Mouse (Mus musculus): Measurements from ENCODE around the gene Atl1. TPM values are rescaled to one million over a fixed set of nuclear protein-coding genes. Genes with fewer than 3 reads are reported as not detected.

Atl1 gene
- polyA plus RNA-seq, 1 experiment: 0.30 TPM

DNA sequence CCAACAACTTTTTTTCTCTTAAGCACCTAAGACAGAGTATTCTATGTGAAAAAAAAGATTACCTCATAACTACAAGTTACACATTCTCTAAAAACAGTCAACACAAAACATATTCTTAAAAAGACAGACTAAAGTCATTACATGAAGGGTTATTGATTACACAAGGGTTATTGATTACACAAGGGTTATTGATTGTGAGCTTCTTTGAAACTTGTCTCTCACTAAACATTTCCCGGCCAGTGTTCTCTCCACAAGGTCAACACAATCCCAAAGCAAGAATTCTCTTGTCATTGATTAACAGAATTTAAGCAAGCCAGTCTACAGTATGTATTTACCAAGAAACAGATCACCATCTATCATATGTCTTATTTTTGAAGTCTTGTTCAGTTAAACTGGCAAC lies 29.7 kb downstream of the Atl1 start:
- no peak overlapping the region for H3ac ChIP-seq (ENCODE audit: control insufficient read depth, insufficient read length, low read depth)
- TF ChIP-seq FOSL1 (IDR thresholded peaks at IDR 0.05; ENCODE audit: insufficient read depth, low read length, poor library complexity, severe bottlenecking) (no peak), USF1 (IDR thresholded peaks at IDR 0.05; ENCODE audit: low read depth) (no peak), CTCF (IDR thresholded peaks at IDR 0.05; ENCODE audit: control insufficient read depth, insufficient read depth, insufficient read length) (no peak), MYOG (IDR thresholded peaks at IDR 0.05; ENCODE audit: control insufficient read depth, extremely low read depth, insufficient read length) (no peak), MAX (IDR thresholded peaks at IDR 0.05) (no peak), MYOD1 (IDR thresholded peaks at IDR 0.05; ENCODE audit: control insufficient read depth, insufficient read length, low read depth) (no peak), CEBPB (IDR thresholded peaks at IDR 0.05; ENCODE audit: low read depth) (no peak)
- no peaks in the 10 kb centered on the region for H3K79me3 ChIP-seq (ENCODE audit: low read depth)
- H3K27me3 ChIP-seq (ENCODE audit: control insufficient read depth, insufficient read depth, insufficient read length): no peaks in the 10 kb centered on the region
- H3K79me2 ChIP-seq (ENCODE audit: control insufficient read depth, insufficient read depth): no peaks in the 10 kb centered on the region
- no peak overlapping the region for H3K4me3 ChIP-seq (ENCODE audit: insufficient read depth, poor library complexity, severe bottlenecking)
- H3K36me3 ChIP-seq (ENCODE audit: control insufficient read depth, insufficient read depth): no peaks in the 10 kb centered on the region

GRCm38 (mm10) chr12:69923128-69923527 lies 30.7 kb downstream of the Atl1 start:
- no peak for TF ChIP-seq USF1 (IDR thresholded peaks at IDR 0.05; ENCODE audit: low read depth)
- no peak for TF ChIP-seq CEBPB (IDR thresholded peaks at IDR 0.05; ENCODE audit: low read depth)
- no peak for TF ChIP-seq MYOG (IDR thresholded peaks at IDR 0.05; ENCODE audit: control insufficient read depth, extremely low read depth, insufficient read length)
- no peak for TF ChIP-seq FOSL1 (IDR thresholded peaks at IDR 0.05; ENCODE audit: insufficient read depth, low read length, poor library complexity, severe bottlenecking)
- no peak for TF ChIP-seq MAX (IDR thresholded peaks at IDR 0.05)
- TF ChIP-seq MYOD1 (IDR thresholded peaks at IDR 0.05; ENCODE audit: control insufficient read depth, insufficient read length, low read depth): no peak
- TF ChIP-seq CTCF (IDR thresholded peaks at IDR 0.05; ENCODE audit: control insufficient read depth, insufficient read depth, insufficient read length): no peak

DNA sequence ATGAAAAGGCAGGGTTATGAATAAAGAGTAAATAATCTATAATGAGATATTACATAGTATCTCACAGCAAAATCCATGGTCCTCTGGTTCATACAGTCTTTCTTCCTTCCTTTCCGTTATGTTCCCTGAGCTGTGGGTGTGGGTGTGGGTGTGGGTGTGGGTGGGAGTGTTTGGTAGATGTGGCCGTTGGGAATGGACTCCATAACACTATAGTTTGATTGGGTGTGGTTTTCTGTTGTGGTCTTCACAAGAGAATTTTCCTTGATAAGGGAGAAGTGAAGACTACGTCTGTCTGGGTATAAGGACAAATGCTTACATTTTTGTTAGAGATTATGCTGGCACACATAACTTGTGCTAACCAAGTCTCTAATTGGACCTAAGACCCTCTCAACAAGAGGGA lies 31.2 kb downstream of the Atl1 start:
- Histone ChIP-seq H3K79me3 (ENCODE audit: low read depth) (no peaks in the 10 kb centered on the region), H3K36me3 (ENCODE audit: control insufficient read depth, insufficient read depth) (no peaks in the 10 kb centered on the region), H3K4me3 (ENCODE audit: insufficient read depth, poor library complexity, severe bottlenecking) (no peak overlapping the region), H3K79me2 (ENCODE audit: control insufficient read depth, insufficient read depth) (no peaks in the 10 kb centered on the region), H3ac (ENCODE audit: control insufficient read depth, insufficient read length, low read depth) (no peak overlapping the region), H3K27me3 (ENCODE audit: control insufficient read depth, insufficient read depth, insufficient read length) (no peaks in the 10 kb centered on the region)
- no peak for TF ChIP-seq MYOD1 (IDR thresholded peaks at IDR 0.05; ENCODE audit: control insufficient read depth, insufficient read length, low read depth)
- no peak for TF ChIP-seq MAX (IDR thresholded peaks at IDR 0.05)
- TF ChIP-seq CEBPB (IDR thresholded peaks at IDR 0.05; ENCODE audit: low read depth): no peak
- no peak for TF ChIP-seq USF1 (IDR thresholded peaks at IDR 0.05; ENCODE audit: low read depth)
- no peak for TF ChIP-seq FOSL1 (IDR thresholded peaks at IDR 0.05; ENCODE audit: insufficient read depth, low read length, poor library complexity, severe bottlenecking)
- TF ChIP-seq MYOG (IDR thresholded peaks at IDR 0.05; ENCODE audit: control insufficient read depth, extremely low read depth, insufficient read length): no peak
- TF ChIP-seq CTCF (IDR thresholded peaks at IDR 0.05; ENCODE audit: control insufficient read depth, insufficient read depth, insufficient read length): no peak

More at GRCm38 (mm10) chr12:69923128-69923527, 30.7 kb downstream of the Atl1 start:
- Histone ChIP-seq H3K27me3 (ENCODE audit: control insufficient read depth, insufficient read depth, insufficient read length) (no peaks in the 10 kb centered on the region), H3K36me3 (ENCODE audit: control insufficient read depth, insufficient read depth) (no peaks in the 10 kb centered on the region), H3K4me3 (ENCODE audit: insufficient read depth, poor library complexity, severe bottlenecking) (no peak overlapping the region), H3K79me3 (ENCODE audit: low read depth) (no peaks in the 10 kb centered on the region), H3K79me2 (ENCODE audit: control insufficient read depth, insufficient read depth) (no peaks in the 10 kb centered on the region), H3ac (ENCODE audit: control insufficient read depth, insufficient read length, low read depth) (no peak overlapping the region)

- Histone ChIP-seq H3K79me3 (ENCODE audit: low read depth) (no peaks in the 10 kb centered on the region), H3K27me3 (ENCODE audit: control insufficient read depth, insufficient read depth, insufficient read length) (no peaks in the 10 kb centered on the region), H3K36me3 (ENCODE audit: control insufficient read depth, insufficient read depth) (no peaks in the 10 kb centered on the region), H3K79me2 (ENCODE audit: control insufficient read depth, insufficient read depth) (no peaks in the 10 kb centered on the region), H3ac (ENCODE audit: control insufficient read depth, insufficient read length, low read depth) (no peak overlapping the region), H3K4me3 (ENCODE audit: insufficient read depth, poor library complexity, severe bottlenecking) (no peak overlapping the region)
- TF ChIP-seq CEBPB (IDR thresholded peaks at IDR 0.05; ENCODE audit: low read depth) (no peak), CTCF (IDR thresholded peaks at IDR 0.05; ENCODE audit: control insufficient read depth, insufficient read depth, insufficient read length) (peak; percentile 38)
These were observed 31.6 kb downstream of the Atl1 start for GRCm38 (mm10) chr12:69924012-69924411.

- no peak overlapping the region for H3K4me3 ChIP-seq (ENCODE audit: insufficient read depth, poor library complexity, severe bottlenecking)
These were observed 34.3 kb downstream of the Atl1 start for GRCm38 (mm10) chr12:69926716-69927115.

GRCm38 (mm10) chr12:69937731-69938130 lies 45.3 kb downstream of the Atl1 start:
- TF ChIP-seq CTCF (IDR thresholded peaks at IDR 0.05; ENCODE audit: control insufficient read depth, insufficient read depth, insufficient read length) (no peak), MYOG (IDR thresholded peaks at IDR 0.05; ENCODE audit: control insufficient read depth, extremely low read depth, insufficient read length) (no peak), MYOD1 (IDR thresholded peaks at IDR 0.05; ENCODE audit: control insufficient read depth, insufficient read length, low read depth) (no peak), FOSL1 (IDR thresholded peaks at IDR 0.05; ENCODE audit: insufficient read depth, low read length, poor library complexity, severe bottlenecking) (no peak), MAX (IDR thresholded peaks at IDR 0.05) (no peak), USF1 (IDR thresholded peaks at IDR 0.05; ENCODE audit: low read depth) (no peak), CEBPB (IDR thresholded peaks at IDR 0.05; ENCODE audit: low read depth) (no peak)

More at GRCm38 (mm10) chr12:69926716-69927115, 34.3 kb downstream of the Atl1 start:
- Histone ChIP-seq H3K79me3 (ENCODE audit: low read depth) (no peaks in the 10 kb centered on the region), H3K79me2 (ENCODE audit: control insufficient read depth, insufficient read depth) (no peaks in the 10 kb centered on the region), H3ac (ENCODE audit: control insufficient read depth, insufficient read length, low read depth) (no peak overlapping the region), H3K27me3 (ENCODE audit: control insufficient read depth, insufficient read depth, insufficient read length) (no peaks in the 10 kb centered on the region), H3K36me3 (ENCODE audit: control insufficient read depth, insufficient read depth) (no peaks in the 10 kb centered on the region)
- TF ChIP-seq MAX (IDR thresholded peaks at IDR 0.05) (no peak), FOSL1 (IDR thresholded peaks at IDR 0.05; ENCODE audit: insufficient read depth, low read length, poor library complexity, severe bottlenecking) (no peak), USF1 (IDR thresholded peaks at IDR 0.05; ENCODE audit: low read depth) (peak; percentile 70), MYOD1 (IDR thresholded peaks at IDR 0.05; ENCODE audit: control insufficient read depth, insufficient read length, low read depth) (no peak)

More at GRCm38 (mm10) chr12:69937731-69938130, 45.3 kb downstream of the Atl1 start:
- Histone ChIP-seq H3K79me2 (ENCODE audit: control insufficient read depth, insufficient read depth) (no peaks in the 10 kb centered on the region), H3K4me3 (ENCODE audit: insufficient read depth, poor library complexity, severe bottlenecking) (no peak overlapping the region), H3K36me3 (ENCODE audit: control insufficient read depth, insufficient read depth) (no peaks in the 10 kb centered on the region), H3K79me3 (ENCODE audit: low read depth) (no peaks in the 10 kb centered on the region), H3K27me3 (ENCODE audit: control insufficient read depth, insufficient read depth, insufficient read length) (no peaks in the 10 kb centered on the region), H3ac (ENCODE audit: control insufficient read depth, insufficient read length, low read depth) (no peak overlapping the region)
